Mouse (Mus musculus) myocyte (in vitro differentiated cells): ENCODE measurements at regions not wholly inside any gene's neighbourhood (a gene's known extent, or its start where the extent isn't known, plus 50 kb on each side); places are given as distances from the start of the nearest gene placed in this dataset.

Experiments used
- MAX ChIP-seq: IDR thresholded peaks from one replicate; pipeline ENCODE4 v1.6.1; 2011; ENCODE audit warnings: low read depth, mild to moderate bottlenecking, control low read depth
- MYOG ChIP-seq, 3 experiments: IDR thresholded peaks; one replicate each; pipeline ENCODE4 v1.6.1; 2011; ENCODE audit warnings: control low read depth in 2 of 3, low read depth in 2 of 3, mild to moderate bottlenecking in 2 of 3; ENCODE audit not compliant: insufficient read length in 2 of 3, control insufficient read depth in 1 of 3, insufficient read depth in 1 of 3
- POLR2A ChIP-seq: IDR thresholded peaks from one replicate; pipeline ENCODE4 v1.6.1; 2011; ENCODE audit warnings: low read depth, mild to moderate bottlenecking, control low read depth, moderate library complexity; ENCODE audit not compliant: insufficient read length
- POLR2AphosphoS2 ChIP-seq: IDR thresholded peaks from one replicate; pipeline ENCODE4 v1.6.1; 2011; ENCODE audit warnings: low read depth, control low read depth; ENCODE audit not compliant: insufficient read length
- TCF12 ChIP-seq: IDR thresholded peaks from one replicate; pipeline ENCODE4 v1.6.1; 2011; ENCODE audit warnings: mild to moderate bottlenecking, control low read depth; ENCODE audit not compliant: poor library complexity, insufficient read depth, severe bottlenecking

GRCm38 (mm10) chr9:23553766-23554165, 330.9 kb downstream of the Bmper start:
- TF ChIP-seq POLR2A (no peak), MYOG (IDR thresholded peaks at IDR 0.05; ENCODE audit: control insufficient read depth in 1 of 3, insufficient read depth in 1 of 3, insufficient read length in 2 of 3, low read depth in 2 of 3) (no peak), POLR2AphosphoS2 (no peak), MAX (no peak), TCF12 (no peak)
